Mouse (Mus musculus) thymus, adult 2 months (tissue): ENCODE data around the gene Gm9112. TPM values are rescaled to one million over a fixed set of nuclear protein-coding genes. Genes with fewer than 3 reads are reported as not detected.
"Not testable (repeated sequence)": the region's sequence is repeated elsewhere in the genome, so short reads cannot be mapped to it uniquely, and the experiment has no call there.

Experiments
- DNase-seq: peaks from one replicate; pipeline ENCODE4 v3.0.0; 2021
- H3K27ac ChIP-seq: fragments of 200-500 bp; 2 replicates; pipeline ENCODE4 v1.5.1; 2012; ENCODE audit warnings: low read length, control low read depth; ENCODE audit not compliant: control insufficient read depth, insufficient read depth
- H3K27me3 ChIP-seq: fragments of 200-500 bp; 2 replicates; pipeline ENCODE4 v1.6.1; 2012; ENCODE audit warnings: mild to moderate bottlenecking, low read length, moderate library complexity, mixed read lengths; ENCODE audit not compliant: control insufficient read depth, insufficient read depth
- H3K36me3 ChIP-seq: fragments of 200-500 bp; 2 replicates; pipeline ENCODE4 v1.6.1; 2012; ENCODE audit warnings: mild to moderate bottlenecking, low read length, moderate library complexity; ENCODE audit not compliant: control insufficient read depth, insufficient read depth
- H3K4me1 ChIP-seq: fragments of 200-500 bp; replicated peaks from 2 replicates; pipeline ENCODE4 v1.6.1; 2012; ENCODE audit warnings: low read length; ENCODE audit not compliant: control insufficient read depth, insufficient read depth
- H3K4me3 ChIP-seq: fragments of 200-500 bp; 2 replicates; pipeline ENCODE4 v1.5.1; 2012; ENCODE audit warnings: mild to moderate bottlenecking, low read length, control low read depth, moderate library complexity; ENCODE audit not compliant: control insufficient read depth, insufficient read depth
- CTCF ChIP-seq: fragments of 200-500 bp; IDR thresholded peaks from 2 replicates; pipeline ENCODE4 v1.5.1; 2012; ENCODE audit warnings: mild to moderate bottlenecking, control low read depth, low read length, moderate library complexity, borderline replicate concordance; ENCODE audit not compliant: control insufficient read depth, poor library complexity, insufficient read depth; ENCODE audit errors: extremely low read depth
- POLR2A ChIP-seq: fragments of 200-500 bp; IDR thresholded peaks from 2 replicates; pipeline ENCODE4 v1.6.1; 2012; ENCODE audit warnings: mild to moderate bottlenecking, low read length, control low read depth, moderate library complexity; ENCODE audit not compliant: control insufficient read depth, poor library complexity, insufficient read depth; ENCODE audit errors: extremely low read depth
- WGBS: fragments of 180-500 bp; shearing (Covaris S2); methylation state at CpG from one replicate; pipeline ENCODE4 v1.1.7; 2018; 5-methylcytosine and 5-hydroxymethylcytosine counted together
- polyA plus RNA-seq: library from polyadenylated mRNA; depleted of rRNA; stranded (reverse); fragments of >200 nt; gene quantifications from 2 replicates; pipeline ENCODE4 v1.2.3, GENCODE M21; 2012; rRNA removed

The Gm9112 gene
- polyA plus RNA-seq: not detected in 2 replicates

DNA sequence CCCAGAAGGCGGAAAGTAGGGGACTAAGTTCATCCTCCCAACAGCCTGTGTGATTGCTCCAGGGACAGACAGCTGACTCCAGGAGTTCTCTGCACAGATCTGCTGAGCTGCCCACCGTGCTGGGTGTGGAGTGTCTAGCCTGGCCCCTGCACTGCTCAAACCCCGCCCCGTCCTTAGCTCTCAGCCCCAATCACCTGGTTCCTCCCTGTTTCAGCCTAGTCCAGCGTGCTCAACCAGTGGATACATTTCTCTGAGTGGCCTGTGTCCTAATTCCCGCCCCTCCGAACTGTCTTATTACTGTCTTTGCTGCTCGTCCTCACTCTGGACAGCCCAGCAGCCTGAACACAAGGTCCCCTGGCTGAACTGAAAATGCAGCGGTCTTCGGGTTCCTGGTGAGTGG, at the start of gene Gm9112, which contains the start of gene Dmrtc1b:
Gene Gm9112, minus strand, starts transcription at position 101 of the 400 bp plus-strand sequence.
Gene Dmrtc1b, plus strand, starts transcription at position 331 of the 400 bp plus-strand sequence.
- H3K4me3 ChIP-seq, H3K27me3 ChIP-seq, H3K27ac ChIP-seq, DNase-seq, H3K4me1 ChIP-seq, H3K36me3 ChIP-seq: not testable (repeated sequence)
- WGBS: 81% methylated on average over 7 of the region's 10 CpGs

DNA sequence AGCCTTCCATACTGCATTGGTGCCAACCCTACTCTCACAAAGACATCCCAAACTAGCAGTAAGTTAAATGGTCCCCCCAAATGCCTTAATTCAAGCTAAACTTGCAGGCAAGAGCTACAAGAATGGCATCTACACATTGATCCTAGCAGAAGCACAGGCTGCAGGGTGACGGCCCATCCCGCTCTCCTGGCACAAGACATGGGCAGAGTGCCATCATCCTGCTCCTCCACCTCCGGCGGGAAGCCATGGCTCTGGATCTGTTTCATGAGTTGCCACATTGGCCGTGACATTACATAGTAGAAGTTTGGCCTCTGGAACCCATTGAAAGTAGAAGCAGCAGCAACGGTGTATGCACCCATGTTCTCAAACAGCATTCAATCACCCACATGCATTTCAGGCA, 16.8 kb upstream of the Gm9112 start:
- not testable (repeated sequence) for H3K27me3 ChIP-seq

DNA sequence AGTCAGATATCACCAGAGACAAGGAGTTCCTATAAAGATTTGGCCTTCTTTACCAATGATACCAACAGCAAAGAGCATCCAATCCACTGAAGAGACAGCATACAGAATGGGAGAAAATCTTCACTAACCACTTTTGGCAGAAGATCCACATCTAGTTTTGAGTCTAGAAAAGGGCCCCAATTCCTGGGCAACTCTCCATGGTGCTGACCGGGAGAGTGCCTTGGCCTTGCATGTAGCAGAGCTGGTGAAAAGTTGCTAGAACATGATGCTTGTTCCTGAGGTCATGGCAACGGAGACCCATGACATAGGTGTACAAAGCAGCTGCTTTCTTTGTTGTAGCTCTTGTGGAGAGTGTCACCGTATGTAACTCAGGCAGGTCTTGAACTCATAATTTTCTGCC, 6.8 kb downstream of the Gm9112 start:
- H3K4me1 ChIP-seq, H3K4me3 ChIP-seq, H3K27me3 ChIP-seq, H3K27ac ChIP-seq, DNase-seq, H3K36me3 ChIP-seq: not testable (repeated sequence)
- 78% methylated on average over 3 of the region's 3 CpGs for WGBS

More for the DNA sequence above, 16.8 kb upstream of the Gm9112 start:
- H3K36me3 ChIP-seq, H3K27ac ChIP-seq, DNase-seq, H3K4me1 ChIP-seq, H3K4me3 ChIP-seq: not testable (repeated sequence)
- WGBS: 93% methylated on average over 6 of the region's 6 CpGs

DNA sequence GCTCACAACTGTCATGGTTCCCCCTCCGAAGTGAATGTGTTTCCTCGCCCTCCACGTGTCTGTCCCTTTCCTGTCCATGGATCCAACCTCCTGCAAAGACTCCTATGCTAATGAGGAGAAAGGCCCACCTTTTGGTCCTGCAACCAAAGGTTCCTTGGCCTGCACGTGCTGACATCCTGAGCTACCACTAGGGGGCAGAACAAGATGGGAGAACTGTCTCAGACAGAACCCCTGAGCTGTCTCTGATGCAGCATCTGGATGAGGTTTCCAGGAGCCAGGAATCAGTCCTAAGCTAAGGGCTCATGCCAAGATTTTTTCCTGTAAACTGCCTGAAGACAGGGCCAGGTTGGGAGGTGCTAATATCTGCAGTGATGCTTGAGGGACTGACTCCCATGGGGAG, 18.2 kb downstream of the Gm9112 start:
- WGBS: 31% methylated on average over 3 of the region's 4 CpGs
- not testable (repeated sequence) for DNase-seq, H3K36me3 ChIP-seq, H3K27ac ChIP-seq, H3K4me1 ChIP-seq, H3K4me3 ChIP-seq, H3K27me3 ChIP-seq

DNA sequence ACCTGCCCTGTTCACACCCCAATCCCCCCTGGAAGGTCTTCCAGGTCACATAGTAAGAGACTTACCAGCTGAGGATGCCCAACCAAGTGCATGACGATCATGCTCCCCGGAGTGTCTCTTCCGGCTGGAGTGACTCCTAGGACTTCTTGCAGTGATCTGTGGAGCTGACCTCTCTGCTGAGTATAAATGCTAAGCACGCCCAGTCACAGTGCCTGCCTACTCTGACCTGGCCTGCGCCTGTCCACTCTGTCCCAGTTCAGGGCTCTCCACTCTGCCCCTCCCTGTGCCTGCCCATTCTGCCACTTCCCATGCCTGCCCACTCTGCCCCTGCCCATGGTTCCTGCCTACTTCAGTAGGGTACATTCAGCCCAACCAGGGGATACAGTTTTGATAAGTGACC, 20.6 kb downstream of the Gm9112 start, which contains the start of gene Gm3880:
Gene Gm3880, minus strand, starts transcription at position 101 of the 400 bp plus-strand sequence.
- H3K4me3 ChIP-seq, DNase-seq, H3K27ac ChIP-seq, H3K36me3 ChIP-seq, H3K4me1 ChIP-seq, H3K27me3 ChIP-seq: not testable (repeated sequence)
- WGBS: 90% methylated on average over 4 of the region's 5 CpGs

DNA sequence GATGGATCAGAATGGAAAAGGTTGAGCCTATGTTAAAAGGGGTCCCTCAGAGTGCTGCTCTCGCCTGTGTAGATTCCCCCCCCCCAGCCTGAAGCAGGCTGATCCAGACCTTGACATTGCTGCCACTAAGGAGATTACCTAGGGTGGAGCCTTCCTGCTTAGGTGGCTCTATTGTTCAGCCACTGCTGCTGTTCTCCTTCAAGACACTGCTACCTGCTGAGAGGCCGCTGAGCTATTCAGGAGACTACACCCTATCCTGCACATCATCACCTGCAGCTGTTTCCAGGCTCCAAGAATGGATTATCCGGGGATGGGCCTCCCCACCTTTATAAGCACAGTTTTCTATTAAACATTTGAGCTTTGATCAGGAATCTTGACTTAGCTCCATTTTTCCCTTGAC, 22.7 kb downstream of the Gm9112 start:
- 73% methylated on average over 3 of the region's 3 CpGs for WGBS
- H3K27me3 ChIP-seq, DNase-seq, H3K36me3 ChIP-seq, H3K27ac ChIP-seq, H3K4me3 ChIP-seq, H3K4me1 ChIP-seq: not testable (repeated sequence)

DNA sequence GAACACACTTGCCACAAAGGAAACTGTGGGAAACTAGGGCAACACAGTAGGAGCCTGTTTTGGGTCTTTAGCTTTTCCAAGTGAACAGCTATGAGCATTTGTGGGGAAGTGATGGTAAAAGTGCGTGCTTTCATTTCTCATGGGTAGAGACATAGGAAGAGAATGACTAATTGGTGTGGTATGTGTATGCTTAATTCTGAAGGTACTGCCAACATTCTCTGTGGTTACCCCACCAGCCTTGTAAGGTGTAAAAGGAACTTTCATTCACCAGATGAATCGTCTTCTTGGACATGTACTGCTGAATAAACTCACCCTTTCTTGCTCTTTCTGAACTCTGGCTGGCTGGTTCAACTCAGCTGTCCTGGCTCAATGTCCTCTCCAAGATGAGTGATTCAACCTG, 40.8 kb downstream of the Gm9112 start:
- H3K4me1 ChIP-seq: no peaks in the 10 kb centered on the region
- H3K27me3 ChIP-seq: no peaks in the 10 kb centered on the region
- H3K36me3 ChIP-seq: no peaks in the 10 kb centered on the region
- H3K4me3 ChIP-seq: no peak overlapping the region
- DNase-seq: no peak
- no peak for TF ChIP-seq POLR2A
- TF ChIP-seq CTCF: no peak
- H3K27ac ChIP-seq: no peak overlapping the region
- WGBS: 73% methylated on average over 2 of the region's 2 CpGs

DNA sequence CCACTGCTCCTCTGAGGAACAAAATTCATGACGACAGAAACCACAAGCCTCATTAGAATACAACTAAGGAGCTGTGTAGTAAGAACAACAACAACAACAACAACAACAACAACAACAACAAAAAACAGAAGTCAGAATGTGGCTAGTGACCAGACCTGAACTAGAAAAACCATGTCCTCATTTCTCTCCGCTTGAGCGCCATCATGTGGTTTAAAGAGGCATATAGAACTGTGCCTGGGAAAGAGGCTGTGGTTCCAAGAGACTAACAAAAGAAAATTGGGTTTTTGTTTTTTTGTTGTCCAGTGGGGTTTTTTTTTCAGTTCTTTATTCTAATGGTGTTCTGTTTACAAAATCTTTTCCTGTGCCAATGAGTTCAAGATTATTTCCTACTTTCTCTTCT, 46.7 kb downstream of the Gm9112 start:
- Histone ChIP-seq H3K4me1 (no peaks in the 10 kb centered on the region), H3K36me3 (no peaks in the 10 kb centered on the region), H3K4me3 (no peak overlapping the region), H3K27ac (no peak overlapping the region), H3K27me3 (no peaks in the 10 kb centered on the region)
- TF ChIP-seq POLR2A: no peak
- TF ChIP-seq CTCF: no peak
- DNase-seq: no peak
- 24% methylated on average over 3 of the region's 3 CpGs for WGBS

Other genes starting within 250 kb of the Gm9112 start
- 6.2 and 6.7 TPM in 2 replicates for gene Hdac8, start 202.3 kb downstream of the Gm9112 start, polyA plus RNA-seq
- gene Phka1, start 63.4 kb downstream of the Gm9112 start, polyA plus RNA-seq: 1.5 and 1.7 TPM in 2 replicates
- not detected in 2 replicates for gene Gm3880, start 20.7 kb downstream of the Gm9112 start, polyA plus RNA-seq
- gene Dmrtc1b, start 230 bp upstream of the Gm9112 start, polyA plus RNA-seq: not detected in 2 replicates
- gene Dmrtc1c1, start 95.3 kb upstream of the Gm9112 start, polyA plus RNA-seq: not detected in 2 replicates
- gene Dmrtc1c2, start 147.0 kb upstream of the Gm9112 start, polyA plus RNA-seq: not detected in 2 replicates
- gene 1700031F05Rik, start 160.3 kb upstream of the Gm9112 start, polyA plus RNA-seq: 0.09 TPM in 1 of 2 replicates, not detected in the other
- 0.40 and 0.73 TPM in 2 replicates for gene Dmrtc1a, start 201.1 kb upstream of the Gm9112 start, polyA plus RNA-seq
- not detected in 2 replicates for gene 1700011M02Rik, start 201.3 kb upstream of the Gm9112 start, polyA plus RNA-seq
- gene 1700018G05Rik, start 220.7 kb upstream of the Gm9112 start, polyA plus RNA-seq: 0.80 TPM in 1 of 2 replicates, not detected in the other